Mouse (Mus musculus) liver, embryonic 14.5 days (tissue): ENCODE measurements at regions not wholly inside any gene's neighbourhood (a gene's known extent, or its start where the extent isn't known, plus 50 kb on each side); places are given as distances from the start of the nearest gene placed in this dataset.

Experiments used
- CTCF ChIP-seq: IDR thresholded peaks from 2 replicates; pipeline ENCODE4 v1.5.1; 2016; ENCODE audit warnings: antibody characterized with exemption, low read depth, control low read depth
- EP300 ChIP-seq: IDR thresholded peaks from 2 replicates; pipeline ENCODE4 v1.6.1; 2016; ENCODE audit warnings: antibody characterized with exemption, low read depth

DNA sequence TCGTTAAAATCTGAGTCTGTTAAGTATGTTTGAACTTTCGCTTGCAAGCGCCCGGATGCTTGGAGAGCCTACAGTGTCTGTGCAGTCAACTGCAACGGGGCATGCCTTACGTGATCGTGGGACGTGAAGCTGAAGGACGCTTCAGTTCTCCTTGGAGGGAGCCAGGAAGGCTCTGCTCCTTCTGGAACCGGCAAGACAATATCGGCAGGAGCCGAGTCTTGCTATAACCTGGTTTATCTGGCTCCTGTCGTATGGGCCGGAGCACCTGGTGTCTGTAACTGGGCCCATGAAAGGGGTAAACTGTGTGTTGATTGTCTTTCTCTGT is 95.5 kb upstream of the Fbxo11 start:
- no peak for TF ChIP-seq CTCF
- TF ChIP-seq EP300 = no peak
